Mouse (Mus musculus) mouse trophoblast stem cell (cell line): ENCODE measurements around the gene Zfand4.

ENCODE experiments used
- in situ Hi-C, 2 experiments: fragments of 300-500 bp; cut with MseI, MboI; formaldehyde crosslinking; loops; 2 replicates in 1 of 2; 3 replicates in 1 of 2; pipeline ENCODE4 v1.15.1; 2025

Gene Zfand4

DNA sequence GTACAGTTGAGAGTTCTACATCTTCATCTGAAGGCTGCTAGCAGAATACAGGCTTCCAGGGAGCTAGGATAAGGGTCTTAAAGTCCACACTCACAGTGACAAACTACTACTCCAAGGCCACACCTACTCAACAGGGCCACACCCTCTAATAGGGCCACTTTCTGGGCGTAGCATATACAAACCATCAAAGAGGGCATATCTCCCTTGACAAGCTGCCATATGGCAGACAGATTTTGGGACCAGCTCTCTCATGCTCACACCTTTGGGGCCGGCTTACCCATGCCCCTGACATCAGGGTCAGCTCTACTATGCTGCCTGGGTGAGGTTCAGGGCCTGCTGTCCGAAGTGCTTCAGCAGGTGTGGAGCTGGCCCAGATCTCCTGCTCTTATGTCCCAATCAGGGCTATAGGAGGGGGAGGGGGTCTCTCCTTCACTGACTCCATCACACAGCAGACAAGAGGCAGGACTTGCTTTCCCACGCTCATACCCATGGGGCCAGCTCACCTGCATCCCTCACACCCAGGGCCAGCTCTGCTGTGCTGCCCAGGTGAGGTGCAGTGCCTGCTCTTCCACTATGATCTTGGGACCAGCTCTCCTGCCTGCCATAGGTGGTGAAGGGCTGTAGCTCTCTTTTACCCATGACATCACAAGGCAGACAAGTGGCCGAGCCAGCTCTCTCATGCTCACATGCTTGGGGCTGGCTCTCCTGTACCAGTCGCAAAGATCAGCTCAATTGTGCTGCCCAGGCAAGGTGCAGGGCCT is 106.4 kb downstream of the Zfand4 start:
- in situ Hi-C loops, result no loop called here

DNA sequence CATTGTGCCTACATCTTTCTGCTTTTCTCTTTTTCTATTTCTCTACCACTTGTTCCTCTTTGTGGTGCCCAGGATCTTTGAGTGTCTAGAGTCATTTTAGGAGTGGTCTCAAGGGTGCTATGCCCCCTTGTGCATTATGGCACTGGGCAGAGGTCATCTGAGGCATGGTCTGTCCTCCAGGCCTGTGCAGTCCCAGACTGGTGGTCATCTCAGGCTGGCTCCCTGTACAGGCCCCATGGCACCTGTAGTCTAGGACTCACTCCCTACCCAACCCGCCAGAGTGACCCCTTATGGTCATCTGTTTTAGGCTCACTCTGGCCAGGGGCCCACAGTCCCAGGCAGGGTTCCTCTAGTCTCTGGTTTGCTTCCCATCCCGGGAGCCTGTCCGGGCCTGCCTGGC is 107.5 kb downstream of the Zfand4 start:
- in situ Hi-C loops, result no loop called here

- in situ Hi-C loops, result no loop called here
These were observed 110.1 kb downstream of the Zfand4 start for GRCm38 (mm10) chr6:116374136-116374535.

DNA sequence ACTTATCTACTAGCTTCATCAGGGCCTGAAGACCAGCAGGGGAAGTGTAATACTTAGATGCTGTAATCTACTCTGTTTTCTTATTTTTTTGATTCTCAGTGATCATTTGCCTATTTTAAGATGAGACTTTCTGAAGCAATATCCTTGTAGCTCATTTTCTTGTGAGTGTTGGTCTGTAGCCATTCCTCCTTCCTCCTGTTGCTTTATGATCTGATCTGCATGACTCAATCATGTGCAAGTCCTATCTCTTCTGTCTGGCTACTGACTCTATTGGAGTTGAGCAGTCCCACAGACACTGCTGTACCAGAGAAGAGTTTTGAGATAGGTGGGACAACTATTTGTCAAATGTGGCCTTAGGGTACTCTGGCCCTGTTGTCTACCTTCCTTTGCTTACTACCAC is 110.6 kb downstream of the Zfand4 start:
- in situ Hi-C loops, result no loop called here

DNA sequence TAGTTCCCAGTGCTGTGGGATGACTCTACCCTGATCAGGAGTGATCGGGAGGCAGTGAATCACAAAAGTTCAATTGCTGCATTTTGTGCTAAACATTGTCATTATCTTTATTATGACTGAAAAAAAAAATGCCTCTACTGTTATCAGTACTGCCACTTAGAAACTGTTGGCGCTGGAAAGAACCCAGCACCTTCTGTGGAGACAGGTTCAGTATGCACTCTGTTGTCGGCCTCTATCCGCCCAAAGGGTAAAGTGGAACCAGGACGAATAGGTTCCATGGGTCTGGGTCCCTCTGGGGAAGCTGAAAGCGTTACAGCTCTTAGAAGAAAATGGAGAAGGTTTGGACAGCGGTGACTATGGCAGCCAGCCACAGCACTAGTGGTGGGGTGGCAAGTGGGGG is 114.9 kb downstream of the Zfand4 start:
- in situ Hi-C loops, result no loop called here
